Mouse (Mus musculus) spleen, adult 2 months (tissue): ENCODE data around the gene Skap1. TPM values are rescaled to one million over a fixed set of nuclear protein-coding genes. Genes with fewer than 3 reads are reported as not detected.

Experiments
- DNase-seq, 2 experiments: peaks; one replicate each; pipeline versions ENCODE4 v3.0.0 to v3.0.0-alpha.2; 2012 to 2021; ENCODE audit warnings: low spot score in 2 of 2, low read depth in 1 of 2
- H3K27ac ChIP-seq: fragments of 200-500 bp; 2 replicates; pipeline ENCODE4 v1.5.1; 2012; ENCODE audit warnings: low read length, inconsistent platforms; ENCODE audit not compliant: insufficient read depth
- H3K27me3 ChIP-seq: fragments of 200-500 bp; 2 replicates; pipeline ENCODE4 v1.6.1; 2012; ENCODE audit warnings: mild to moderate bottlenecking, moderate library complexity, low read length, inconsistent platforms; ENCODE audit not compliant: control insufficient read depth, insufficient read depth
- H3K36me3 ChIP-seq: fragments of 200-500 bp; 2 replicates; pipeline ENCODE4 v1.6.1; 2012; ENCODE audit warnings: mild to moderate bottlenecking, low read length, inconsistent platforms; ENCODE audit not compliant: control insufficient read depth, insufficient read depth
- H3K4me1 ChIP-seq: fragments of 200-500 bp; 2 replicates; pipeline ENCODE4 v1.6.1; 2011; ENCODE audit warnings: inconsistent platforms; ENCODE audit not compliant: control insufficient read depth, insufficient read depth, insufficient read length
- H3K4me3 ChIP-seq: fragments of 200-500 bp; 2 replicates; pipeline ENCODE4 v1.5.1; 2011; ENCODE audit warnings: mild to moderate bottlenecking, inconsistent platforms; ENCODE audit not compliant: insufficient read depth, insufficient read length; ENCODE audit errors: extremely low read depth
- CTCF ChIP-seq: fragments of 200-500 bp; IDR thresholded peaks from 2 replicates; pipeline ENCODE4 v1.5.1; 2011; ENCODE audit warnings: mild to moderate bottlenecking, inconsistent platforms; ENCODE audit not compliant: insufficient read depth, insufficient read length, insufficient replicate concordance; ENCODE audit errors: extremely low read depth
- POLR2A ChIP-seq: fragments of 200-500 bp; IDR thresholded peaks from 2 replicates; pipeline ENCODE4 v1.6.1; 2011; ENCODE audit warnings: low read depth, low read length, inconsistent platforms
- WGBS: fragments of 180-500 bp; shearing (Covaris S2); methylation state at CpG from one replicate; pipeline ENCODE4 v1.1.7; 2018; 5-methylcytosine and 5-hydroxymethylcytosine counted together
- polyA plus RNA-seq: library from polyadenylated mRNA; depleted of rRNA; stranded (reverse); fragments of >200 nt; gene quantifications from 2 replicates; pipeline ENCODE4 v1.2.3, GENCODE M21; 2012

Skap1 gene
- polyA plus RNA-seq, 1 experiment: 22.3 TPM

DNA sequence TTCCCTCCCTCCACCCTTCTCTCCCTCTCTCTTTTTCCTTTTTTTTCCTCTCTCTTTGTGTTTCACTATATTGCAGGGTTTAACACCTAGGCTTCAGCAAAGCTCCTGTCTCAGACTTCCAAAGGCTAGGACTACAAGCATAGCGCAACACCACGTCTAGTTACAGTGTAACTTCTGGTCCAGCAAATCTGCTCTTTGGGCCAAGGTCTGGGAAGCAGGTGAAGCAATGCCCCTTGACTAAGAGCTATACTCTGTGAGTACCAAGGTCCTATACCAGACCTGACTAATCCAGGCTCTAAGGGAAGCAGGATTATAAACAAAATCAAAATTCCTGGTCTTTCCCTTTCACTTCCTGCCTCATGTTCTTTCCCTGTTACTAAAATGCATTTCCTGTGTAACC, 35.3 kb upstream of the Skap1 start:
- DNase-seq: no peak
- WGBS: 92% methylated on average over 2 of the region's 2 CpGs
- Histone ChIP-seq H3K36me3 (no peaks in the 10 kb centered on the region), H3K4me3 (no peak overlapping the region), H3K27me3 (no peaks in the 10 kb centered on the region), H3K27ac (no peak overlapping the region), H3K4me1 (no peaks in the 10 kb centered on the region)
- TF ChIP-seq POLR2A (no peak), CTCF (no peak)

DNA sequence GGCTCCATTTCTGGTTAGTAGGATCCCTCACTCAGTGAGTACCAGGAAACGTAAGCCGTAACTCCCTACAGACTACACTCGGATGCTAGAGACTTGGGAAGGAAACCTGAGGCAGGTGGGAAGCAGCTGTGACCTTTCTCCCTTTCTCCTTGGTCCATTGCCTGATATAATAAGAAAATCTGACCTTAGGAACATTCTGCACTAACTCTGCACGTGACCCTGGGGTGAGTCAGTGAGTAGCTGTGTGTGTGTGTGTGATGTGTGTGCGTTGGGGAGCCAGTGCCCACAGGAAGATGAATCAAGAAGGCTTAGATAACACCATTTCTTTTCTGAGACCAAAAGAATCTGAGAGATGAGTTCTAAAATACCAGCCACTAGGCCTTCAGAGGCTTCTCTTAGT, 34.5 kb upstream of the Skap1 start:
- Histone ChIP-seq H3K4me1 (no peaks in the 10 kb centered on the region), H3K27me3 (no peaks in the 10 kb centered on the region), H3K27ac (no peak overlapping the region), H3K4me3 (no peak overlapping the region), H3K36me3 (no peaks in the 10 kb centered on the region)
- DNase-seq: no peak
- 77% methylated on average over 5 of the region's 5 CpGs for WGBS
- no peak for TF ChIP-seq CTCF
- TF ChIP-seq POLR2A: no peak

DNA sequence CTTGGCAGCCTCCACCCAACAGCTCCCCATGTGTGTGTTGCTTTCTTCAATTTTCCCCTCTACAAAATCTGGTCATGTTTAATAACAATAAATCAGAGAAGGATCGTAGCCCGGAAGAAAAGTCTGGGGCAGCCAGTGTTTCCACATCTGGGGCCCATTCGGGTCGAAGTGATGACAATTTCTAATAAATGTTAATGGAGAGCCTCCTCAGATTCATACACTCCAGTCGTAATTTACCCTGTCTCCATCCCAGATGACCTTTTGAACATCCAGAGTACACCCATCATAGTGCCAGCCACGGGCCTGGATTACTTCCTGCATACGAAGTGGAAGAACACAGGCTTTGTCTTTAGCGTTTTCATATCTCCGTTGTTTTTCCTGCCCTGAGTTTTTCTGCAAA, 32.5 kb upstream of the Skap1 start:
- no peak for TF ChIP-seq CTCF
- TF ChIP-seq POLR2A: no peak
- Histone ChIP-seq H3K27me3 (no peaks in the 10 kb centered on the region), H3K4me1 (no peaks in the 10 kb centered on the region), H3K27ac (no peak overlapping the region), H3K4me3 (no peak overlapping the region), H3K36me3 (no peaks in the 10 kb centered on the region)
- 73% methylated on average over 9 of the region's 9 CpGs for WGBS
- DNase-seq: no peak

DNA sequence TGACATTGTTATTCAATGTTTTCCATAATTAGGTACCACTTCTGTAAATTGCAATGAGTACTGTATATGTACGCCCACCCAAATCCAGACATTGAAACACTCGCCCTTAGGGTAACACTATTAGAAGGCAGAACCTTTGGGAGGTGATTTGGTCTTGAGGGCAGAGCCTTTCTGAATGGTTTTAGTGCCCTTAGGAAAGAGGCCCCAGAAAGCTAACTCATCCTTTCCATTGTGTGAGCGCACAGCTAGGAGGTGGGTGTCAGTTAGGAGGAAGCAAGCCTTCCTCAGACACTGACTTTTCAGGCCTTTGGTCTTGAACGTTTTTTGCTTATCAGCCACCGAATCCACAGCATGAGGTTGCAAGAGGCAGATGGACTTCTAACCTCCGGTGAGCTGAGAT, 29.5 kb upstream of the Skap1 start:
- H3K27ac ChIP-seq: no peak overlapping the region
- H3K27me3 ChIP-seq: no peaks in the 10 kb centered on the region
- no peaks in the 10 kb centered on the region; the same call in 1 of the 2 replicates for H3K4me1 ChIP-seq
- TF ChIP-seq CTCF: no peak
- TF ChIP-seq POLR2A: no peak
- no peak for DNase-seq
- WGBS: 66% methylated on average over 6 of the region's 6 CpGs
- H3K36me3 ChIP-seq: no peaks in the 10 kb centered on the region
- H3K4me3 ChIP-seq: no peak overlapping the region

DNA sequence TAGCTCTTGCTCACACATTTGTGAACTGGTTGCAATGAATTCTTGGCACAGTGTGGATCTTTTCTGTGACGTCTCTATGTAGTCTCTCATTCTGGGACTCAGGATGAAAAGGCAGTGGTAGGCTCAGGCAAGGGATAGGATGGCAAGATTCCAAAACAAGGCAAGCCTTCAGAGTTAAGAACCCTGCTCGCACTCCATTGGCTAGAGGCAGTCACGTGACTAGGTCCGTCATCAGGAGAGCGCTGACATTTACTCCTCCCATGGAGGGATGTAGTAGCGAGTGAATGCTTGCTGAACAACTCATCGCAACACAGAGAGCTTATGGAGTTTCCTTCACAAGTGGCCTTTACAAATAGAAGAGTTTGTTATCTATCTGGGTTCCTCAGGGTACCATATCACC, 27.9 kb upstream of the Skap1 start:
- H3K4me3 ChIP-seq: no peak overlapping the region
- no peaks in the 10 kb centered on the region for H3K36me3 ChIP-seq
- no peak overlapping the region for H3K27ac ChIP-seq
- H3K27me3 ChIP-seq: no peaks in the 10 kb centered on the region
- DNase-seq: no peak
- H3K4me1 ChIP-seq: peaks cover 5% of the 10 kb centered on the region; the same call in 1 of the 2 replicates
- no peak for TF ChIP-seq POLR2A
- no peak for TF ChIP-seq CTCF
- WGBS: 83% methylated on average over 7 of the region's 7 CpGs

DNA sequence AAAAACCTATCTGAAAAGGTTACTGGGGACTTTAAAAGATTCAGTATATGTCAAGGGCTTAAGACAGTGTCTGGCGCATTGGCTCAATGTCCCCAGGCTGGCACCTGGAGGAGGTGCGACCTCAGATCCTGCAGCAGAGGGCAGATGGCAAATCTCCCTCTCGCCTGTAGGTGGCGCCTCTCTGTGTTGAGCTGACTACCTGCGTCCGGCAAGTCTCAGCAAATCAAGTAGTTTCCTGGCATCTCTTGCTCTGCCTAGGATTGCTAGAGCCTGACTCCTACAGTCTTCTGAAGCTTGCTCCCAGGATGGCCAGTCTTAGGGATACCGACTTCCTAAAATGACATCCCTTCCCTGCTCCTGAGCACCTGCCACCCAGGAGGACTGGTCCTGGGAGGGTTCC, 25.6 kb upstream of the Skap1 start:
- H3K27me3 ChIP-seq: no peaks in the 10 kb centered on the region
- WGBS: 4% methylated on average over 7 of the region's 7 CpGs
- TF ChIP-seq CTCF (peak; percentile 93), POLR2A (no peak)
- no peak overlapping the region for H3K4me3 ChIP-seq
- peaks cover 10% of the 10 kb centered on the region; the same call in 1 of the 2 replicates for H3K4me1 ChIP-seq
- no peaks in the 10 kb centered on the region for H3K36me3 ChIP-seq
- H3K27ac ChIP-seq: no peak overlapping the region
- DNase-seq: peak; percentile 47 to 75

DNA sequence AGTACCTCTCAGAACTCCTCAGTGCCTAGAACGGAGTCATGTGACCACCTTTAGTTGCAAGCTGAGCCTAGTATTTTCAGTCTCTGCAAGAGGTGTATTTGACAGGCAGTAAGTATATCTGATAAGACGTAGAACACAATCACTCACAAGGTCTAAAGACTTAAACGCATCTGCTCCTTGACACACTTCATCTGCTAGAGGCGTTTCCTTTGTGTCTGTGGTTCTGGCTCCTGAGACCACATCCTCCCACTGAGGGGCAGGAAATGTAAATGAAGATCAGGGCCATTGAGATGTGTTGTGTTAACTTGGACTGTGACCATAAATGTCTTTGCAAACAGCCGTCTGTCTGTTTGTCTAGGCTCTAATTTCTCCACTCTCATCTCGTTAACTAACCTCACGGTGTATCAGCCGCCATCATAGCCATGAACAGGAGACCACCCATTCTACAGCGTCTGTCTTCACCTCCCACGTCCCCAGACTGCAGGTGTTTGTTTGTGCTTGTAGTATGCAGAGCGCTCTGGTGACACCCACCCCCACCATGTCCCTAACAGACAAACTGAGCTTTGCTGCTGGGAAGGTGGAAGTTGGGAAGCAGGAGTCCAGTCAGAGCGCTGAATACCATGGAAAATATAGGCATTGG, 22.7 kb upstream of the Skap1 start:
- 15% methylated on average over 12 of the region's 12 CpGs for WGBS
- Histone ChIP-seq H3K4me1 (peaks cover 10% of the 10 kb centered on the region; the same call in 1 of the 2 replicates), H3K36me3 (no peaks in the 10 kb centered on the region), H3K4me3 (no peak overlapping the region; the same call in 1 of the 2 replicates), H3K27me3 (no peaks in the 10 kb centered on the region), H3K27ac (peak overlapping the region; percentile 57)
- DNase-seq: peak; percentile 62 to 73
- TF ChIP-seq CTCF (no peak), POLR2A (no peak)
